Mouse (Mus musculus) neural tube, embryonic 13.5 days (tissue): ENCODE data around the gene Apela. TPM values are rescaled to one million over a fixed set of nuclear protein-coding genes. Genes with fewer than 3 reads are reported as not detected.
A peak's percentile ranks its signal among the peaks of the same experiment; 100 is the strongest.

ENCODE experiments used
- ATAC-seq: fragments of 200-750 bp; cut with Nextera tagmentation; 2 replicates; pipeline ENCODE4 v1.8.0; 2017; ENCODE audit warnings: low read depth, mild to moderate bottlenecking, moderate TSS enrichment, moderate library complexity
- H3K27ac ChIP-seq: fragments of 300-500 bp; sonication (generic); replicated peaks from 2 replicates; pipeline ENCODE4 v1.5.1; 2015; ENCODE audit warnings: moderate library complexity, mild to moderate bottlenecking, inconsistent platforms
- H3K27me3 ChIP-seq: fragments of 300-500 bp; sonication (generic); 2 replicates; pipeline ENCODE4 v1.6.1; 2015; ENCODE audit warnings: mild to moderate bottlenecking, inconsistent platforms
- H3K36me3 ChIP-seq: fragments of 300-500 bp; sonication (generic); 2 replicates; pipeline ENCODE4 v1.6.1; 2015; ENCODE audit warnings: mild to moderate bottlenecking, inconsistent platforms
- H3K4me1 ChIP-seq: fragments of 300-500 bp; sonication (generic); replicated peaks from 2 replicates; pipeline ENCODE4 v1.6.1; 2015; ENCODE audit warnings: inconsistent platforms
- H3K4me2 ChIP-seq: fragments of 300-500 bp; sonication (generic); 2 replicates; pipeline ENCODE4 v1.6.1; 2015; ENCODE audit warnings: inconsistent platforms, mild to moderate bottlenecking, moderate library complexity
- H3K4me3 ChIP-seq: fragments of 300-500 bp; sonication (generic); 2 replicates; pipeline ENCODE4 v1.5.1; 2015; ENCODE audit warnings: mild to moderate bottlenecking, inconsistent platforms
- H3K9ac ChIP-seq: fragments of 300-500 bp; sonication (generic); 2 replicates; pipeline ENCODE4 v1.6.1; 2015; ENCODE audit warnings: moderate library complexity, mild to moderate bottlenecking, inconsistent platforms
- H3K9me3 ChIP-seq: fragments of 300-500 bp; sonication (generic); 2 replicates; pipeline ENCODE4 v1.6.1; 2016; ENCODE audit warnings: inconsistent platforms
- WGBS: fragments of 180-500 bp; shearing (Covaris S2); methylation state at CpG from one replicate; pipeline ENCODE4 v1.1.7; 2015; 5-methylcytosine and 5-hydroxymethylcytosine counted together
- polyA plus RNA-seq: library from polyadenylated mRNA; unstranded; fragments of >200 nt; fragmentation: Nextera tagmentation; extraction: Ambion mirVana; gene quantifications from 2 replicates; pipeline ENCODE4 v1.2.1, GENCODE M21; 2015

Gene Apela
- polyA plus RNA-seq, 1 experiment from 2014 or later: 5.8 TPM

DNA sequence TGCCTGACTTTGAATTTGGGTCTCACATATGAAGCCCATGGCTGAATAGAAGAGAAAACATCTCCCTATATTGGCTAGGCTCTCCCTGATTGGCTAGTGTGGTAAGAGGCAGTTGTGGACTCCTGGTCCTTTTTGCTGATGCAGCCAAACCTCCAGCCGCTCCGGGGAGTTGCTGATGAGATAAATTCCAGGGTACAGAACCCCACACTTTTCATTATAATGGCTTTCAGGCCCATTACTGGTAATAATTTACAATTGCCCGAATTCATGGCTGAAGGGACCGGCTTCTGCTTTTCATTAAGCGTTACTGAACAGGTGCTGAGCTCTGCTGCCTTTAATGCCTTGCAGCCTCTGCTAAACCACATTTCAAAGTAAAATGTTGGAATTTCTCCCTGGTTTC lies 16.8 kb upstream of the Apela start:
- 23% methylated on average over 5 of the region's 5 CpGs for WGBS
- Histone ChIP-seq H3K4me1 (peaks cover 8% of the 10 kb centered on the region; the same call in 1 of the 2 replicates), H3K27ac (no peak overlapping the region), H3K4me3 (no peak overlapping the region), H3K4me2 (no peak overlapping the region), H3K27me3 (no peaks in the 10 kb centered on the region), H3K36me3 (no peaks in the 10 kb centered on the region), H3K9ac (no peak overlapping the region), H3K9me3 (no peaks in the 10 kb centered on the region)
- ATAC-seq: no peak

DNA sequence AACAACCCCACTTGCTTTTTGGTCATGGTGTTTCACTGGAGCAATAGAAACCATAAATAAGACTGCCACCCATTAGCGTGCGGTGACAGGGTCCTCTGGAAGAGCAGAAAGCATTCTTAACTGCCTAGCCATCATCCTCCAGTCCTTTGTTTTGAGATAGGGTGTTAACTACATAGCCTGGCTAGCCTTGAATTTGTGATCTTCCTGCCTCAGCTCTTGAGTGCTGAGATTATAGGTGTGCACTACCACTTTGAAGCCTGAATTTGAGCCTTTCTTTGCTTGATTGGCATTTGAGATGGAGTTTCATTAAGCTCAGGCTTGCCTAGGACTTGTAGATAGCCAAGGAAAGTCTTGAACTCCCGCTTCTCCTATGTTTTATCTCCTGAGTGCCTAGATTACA lies 16.4 kb upstream of the Apela start:
- ATAC-seq: no peak
- Histone ChIP-seq H3K27me3 (no peaks in the 10 kb centered on the region), H3K4me3 (no peak overlapping the region), H3K27ac (no peak overlapping the region), H3K4me1 (peaks cover 8% of the 10 kb centered on the region; the same call in 1 of the 2 replicates), H3K4me2 (no peak overlapping the region), H3K9me3 (no peaks in the 10 kb centered on the region), H3K36me3 (no peaks in the 10 kb centered on the region), H3K9ac (no peak overlapping the region)
- 42% methylated on average over 3 of the region's 3 CpGs for WGBS

DNA sequence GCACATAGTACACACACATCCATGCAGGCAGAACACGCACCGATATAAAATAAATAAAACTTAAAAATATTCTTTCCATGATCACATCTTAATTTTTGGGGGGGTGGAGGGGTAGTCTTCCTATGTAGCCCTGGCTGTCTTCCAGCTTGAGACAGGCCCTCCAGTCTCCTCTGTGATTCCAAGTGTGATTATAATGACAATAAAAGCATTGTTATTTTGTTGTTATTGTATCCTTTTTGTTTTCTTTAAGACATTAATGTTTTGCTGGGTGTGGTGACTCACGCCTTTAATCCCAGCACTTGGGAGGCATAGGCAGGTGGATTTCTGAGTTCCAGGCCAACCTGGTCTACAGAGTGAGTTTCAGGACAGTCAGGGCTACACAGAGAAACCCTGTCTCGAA lies 10.7 kb upstream of the Apela start:
- Histone ChIP-seq H3K4me3 (no peak overlapping the region), H3K9me3 (no peaks in the 10 kb centered on the region), H3K9ac (no peak overlapping the region), H3K4me1 (no peaks in the 10 kb centered on the region), H3K27me3 (no peaks in the 10 kb centered on the region), H3K27ac (no peak overlapping the region), H3K36me3 (no peaks in the 10 kb centered on the region), H3K4me2 (no peak overlapping the region)
- ATAC-seq: no peak
- WGBS: 76% methylated on average over 4 of the region's 4 CpGs

DNA sequence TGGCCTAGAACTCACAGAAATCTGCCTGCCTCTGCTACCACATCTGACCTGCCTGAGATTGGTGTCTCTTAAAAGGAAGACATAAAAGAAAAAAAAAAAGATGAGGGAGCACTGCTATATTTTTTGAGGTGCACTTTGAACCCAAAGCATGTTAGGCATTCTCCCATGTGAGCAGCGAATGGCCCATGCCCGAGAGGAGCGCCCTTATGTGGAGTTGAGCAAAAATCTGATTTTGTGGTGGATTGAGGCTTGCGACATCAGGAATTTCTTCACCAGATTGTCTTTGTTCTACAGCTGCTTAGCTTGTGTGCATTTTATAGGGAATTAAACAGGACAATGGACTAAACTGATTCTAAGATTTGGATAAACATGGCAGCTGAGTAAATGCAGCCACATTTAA lies 10.1 kb upstream of the Apela start:
- WGBS: 94% methylated on average over 4 of the region's 4 CpGs
- Histone ChIP-seq H3K27ac (no peak overlapping the region), H3K9me3 (no peaks in the 10 kb centered on the region), H3K9ac (no peak overlapping the region), H3K36me3 (no peaks in the 10 kb centered on the region), H3K4me2 (no peak overlapping the region), H3K4me3 (no peak overlapping the region), H3K4me1 (no peaks in the 10 kb centered on the region), H3K27me3 (no peaks in the 10 kb centered on the region)
- ATAC-seq: no peak

DNA sequence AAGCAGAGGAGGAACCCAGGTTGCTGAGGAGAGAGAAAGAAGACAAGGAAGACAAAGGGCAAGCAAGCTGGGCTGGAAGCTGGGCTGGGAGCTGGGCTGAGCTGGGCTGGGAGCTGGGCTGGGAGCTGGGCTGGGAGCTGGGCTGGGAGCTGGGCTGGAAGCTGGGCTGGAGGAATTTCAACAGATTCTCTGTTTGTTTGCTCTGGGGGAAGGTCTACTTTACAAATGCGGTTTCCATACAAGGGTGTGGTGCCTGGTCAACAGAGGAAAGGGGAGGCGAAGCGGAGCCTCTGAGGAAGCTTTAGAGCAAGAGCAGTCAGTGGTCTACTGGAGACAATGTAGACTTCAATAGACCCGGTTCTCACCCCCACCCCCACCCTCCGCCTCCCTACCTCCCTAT lies 9.4 kb upstream of the Apela start:
- 32% methylated on average over 5 of the region's 5 CpGs for WGBS
- H3K4me3 ChIP-seq: no peak overlapping the region
- 0 out of 2 replicates have a peak overlapping the region, but pooled peaks have one; percentile 4 for H3K4me2 ChIP-seq
- H3K27ac ChIP-seq: 0 out of 2 replicates have a peak overlapping the region, but pooled peaks have one; percentile 38
- no peaks in the 10 kb centered on the region for H3K9me3 ChIP-seq
- H3K27me3 ChIP-seq: no peaks in the 10 kb centered on the region
- no peak for ATAC-seq
- no peak overlapping the region for H3K9ac ChIP-seq
- H3K4me1 ChIP-seq: no peaks in the 10 kb centered on the region
- no peaks in the 10 kb centered on the region for H3K36me3 ChIP-seq

DNA sequence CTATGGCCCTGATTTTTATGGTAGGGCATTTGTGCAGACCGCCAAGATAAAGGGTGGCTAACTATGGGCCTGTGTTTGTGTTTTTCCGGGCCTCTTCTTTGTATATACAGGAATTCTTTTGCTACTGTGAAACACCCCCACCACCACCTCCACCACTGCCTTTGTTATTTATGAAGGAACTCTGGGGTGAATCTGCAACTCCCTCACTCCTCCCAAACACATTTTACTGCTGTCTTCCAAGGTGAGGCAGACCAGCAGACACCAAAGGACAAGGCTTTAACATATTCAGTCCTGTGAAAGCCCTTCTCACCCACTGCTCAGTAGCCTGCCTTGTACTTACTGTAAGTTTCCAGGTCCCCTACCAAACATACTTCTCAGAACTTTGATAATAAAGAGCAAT lies 3.0 kb downstream of the Apela start:
- Histone ChIP-seq H3K9ac (no peak overlapping the region), H3K27me3 (no peaks in the 10 kb centered on the region), H3K9me3 (no peaks in the 10 kb centered on the region), H3K27ac (no peak overlapping the region), H3K4me3 (no peak overlapping the region), H3K4me1 (peaks cover 37% of the 10 kb centered on the region), H3K4me2 (no peak overlapping the region), H3K36me3 (no peaks in the 10 kb centered on the region)
- ATAC-seq: no peak
- 9% methylated on average over 2 of the region's 2 CpGs for WGBS

DNA sequence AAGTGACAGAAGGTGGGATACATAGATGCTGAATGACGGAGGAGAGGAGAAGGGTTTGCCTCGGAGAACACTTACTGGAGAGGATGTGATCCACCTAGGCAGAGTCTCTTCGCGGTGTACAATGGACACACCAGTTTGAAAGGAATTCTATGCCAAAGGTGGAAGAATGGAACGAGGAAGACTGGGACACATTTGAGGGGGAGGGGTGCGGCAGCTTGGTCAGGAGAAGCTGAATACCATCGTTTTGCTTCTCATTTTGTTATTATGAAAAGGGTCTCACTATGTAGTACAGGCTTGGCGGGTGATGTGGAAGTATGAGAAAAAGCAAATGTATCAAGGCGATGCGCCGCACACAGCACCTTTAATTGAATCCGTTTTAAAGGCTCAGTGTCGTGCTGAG lies 4.1 kb downstream of the Apela start:
- Histone ChIP-seq H3K4me2 (no peak overlapping the region), H3K9me3 (no peaks in the 10 kb centered on the region), H3K4me3 (no peak overlapping the region), H3K36me3 (no peaks in the 10 kb centered on the region), H3K9ac (no peak overlapping the region), H3K4me1 (peaks cover 37% of the 10 kb centered on the region), H3K27me3 (no peaks in the 10 kb centered on the region), H3K27ac (no peak overlapping the region)
- WGBS: 82% methylated on average over 13 of the region's 13 CpGs
- ATAC-seq: no peak

DNA sequence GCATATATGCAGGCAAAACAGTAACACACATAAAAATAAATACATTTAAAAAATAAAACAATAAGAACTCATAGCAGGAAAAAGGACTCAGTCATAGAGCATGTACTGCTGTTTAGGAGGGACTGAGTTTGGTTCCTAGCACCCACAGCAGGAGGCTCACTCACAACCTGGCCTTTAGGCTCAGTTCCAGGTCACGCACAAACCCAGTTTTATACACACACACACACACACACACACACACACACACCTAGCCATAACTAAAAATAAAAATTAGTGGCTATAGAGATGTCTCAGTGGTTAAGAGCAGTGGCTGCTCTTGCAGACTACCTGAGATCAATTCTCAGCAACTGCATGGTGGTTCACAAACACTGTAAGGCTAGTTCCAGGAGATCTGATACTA lies 5.0 kb downstream of the Apela start:
- WGBS: 87% methylated on average over 1 of the region's 1 CpGs
- no peak overlapping the region for H3K4me2 ChIP-seq
- no peak overlapping the region for H3K9ac ChIP-seq
- no peak overlapping the region for H3K4me3 ChIP-seq
- H3K4me1 ChIP-seq: peaks cover 32% of the 10 kb centered on the region
- H3K27ac ChIP-seq: no peak overlapping the region
- no peaks in the 10 kb centered on the region for H3K36me3 ChIP-seq
- no peaks in the 10 kb centered on the region for H3K9me3 ChIP-seq
- H3K27me3 ChIP-seq: no peaks in the 10 kb centered on the region
- no peak for ATAC-seq

DNA sequence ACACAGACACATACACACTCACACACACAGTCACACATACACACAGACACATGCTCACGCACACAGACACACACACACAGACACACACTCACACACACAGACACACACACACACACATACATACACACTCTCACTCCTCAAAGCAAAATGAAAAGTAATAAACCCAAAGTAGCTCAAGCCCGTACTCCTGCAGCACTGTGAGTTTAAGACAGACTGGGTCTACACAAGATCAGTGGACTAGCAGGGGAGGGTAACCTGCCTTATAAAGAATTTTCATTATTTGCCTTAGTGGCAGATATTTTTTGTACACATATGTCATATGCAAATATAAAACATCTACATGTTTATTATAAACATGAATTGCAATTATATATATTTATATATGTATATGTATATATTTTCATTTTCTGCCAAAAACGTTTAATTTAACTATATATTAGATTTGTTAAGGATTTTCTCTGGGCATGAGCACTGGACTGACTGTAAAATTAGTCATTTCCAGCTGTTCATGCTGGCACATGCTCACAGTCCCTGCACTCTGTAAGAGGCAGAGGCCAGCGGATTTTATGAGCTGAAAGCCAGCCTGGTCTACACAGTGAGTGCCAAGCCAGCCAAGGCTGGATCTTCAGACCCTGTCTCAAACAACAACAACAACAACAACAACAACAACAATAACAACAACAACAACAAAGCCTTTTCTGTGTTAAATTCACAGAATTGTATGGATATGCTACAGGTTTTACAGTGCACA lies 6.2 kb downstream of the Apela start:
- H3K27me3 ChIP-seq: no peaks in the 10 kb centered on the region

DNA sequence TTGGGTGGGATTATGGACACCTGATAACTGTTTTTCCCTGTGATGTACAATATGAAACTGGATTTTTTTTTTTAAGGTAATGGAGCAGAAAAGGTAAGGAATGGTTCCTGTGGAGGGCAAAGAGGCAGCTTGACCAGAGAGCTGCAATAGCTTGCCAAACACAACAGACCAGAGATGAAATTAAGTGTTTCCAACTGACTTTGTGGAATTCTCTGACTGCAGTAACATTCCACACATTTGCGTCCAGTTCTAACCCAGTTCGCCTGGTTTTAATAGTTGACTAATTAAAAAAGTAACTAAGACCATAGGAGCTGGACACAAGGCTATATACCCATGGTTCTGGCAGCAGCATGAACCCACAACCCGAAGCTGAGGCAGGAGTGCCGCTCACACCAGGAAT lies 7.4 kb downstream of the Apela start:
- no peak overlapping the region for H3K4me3 ChIP-seq
- WGBS: 87% methylated on average over 4 of the region's 4 CpGs
- no peaks in the 10 kb centered on the region for H3K9me3 ChIP-seq
- H3K4me2 ChIP-seq: no peak overlapping the region
- no peak overlapping the region for H3K9ac ChIP-seq
- ATAC-seq: no peak
- H3K27me3 ChIP-seq: no peaks in the 10 kb centered on the region
- H3K27ac ChIP-seq: no peak overlapping the region
- no peaks in the 10 kb centered on the region for H3K36me3 ChIP-seq
- H3K4me1 ChIP-seq: peaks cover 13% of the 10 kb centered on the region; the same call in 1 of the 2 replicates

More for the DNA sequence above, 6.2 kb downstream of the Apela start:
- no peak overlapping the region for H3K4me2 ChIP-seq
- 79% methylated on average over 4 of the region's 4 CpGs for WGBS
- no peak for ATAC-seq
- H3K4me3 ChIP-seq: no peak overlapping the region
- H3K9me3 ChIP-seq: no peaks in the 10 kb centered on the region
- H3K4me1 ChIP-seq: peaks cover 22% of the 10 kb centered on the region
- H3K27ac ChIP-seq: no peak overlapping the region
- H3K36me3 ChIP-seq: no peaks in the 10 kb centered on the region
- no peak overlapping the region for H3K9ac ChIP-seq

DNA sequence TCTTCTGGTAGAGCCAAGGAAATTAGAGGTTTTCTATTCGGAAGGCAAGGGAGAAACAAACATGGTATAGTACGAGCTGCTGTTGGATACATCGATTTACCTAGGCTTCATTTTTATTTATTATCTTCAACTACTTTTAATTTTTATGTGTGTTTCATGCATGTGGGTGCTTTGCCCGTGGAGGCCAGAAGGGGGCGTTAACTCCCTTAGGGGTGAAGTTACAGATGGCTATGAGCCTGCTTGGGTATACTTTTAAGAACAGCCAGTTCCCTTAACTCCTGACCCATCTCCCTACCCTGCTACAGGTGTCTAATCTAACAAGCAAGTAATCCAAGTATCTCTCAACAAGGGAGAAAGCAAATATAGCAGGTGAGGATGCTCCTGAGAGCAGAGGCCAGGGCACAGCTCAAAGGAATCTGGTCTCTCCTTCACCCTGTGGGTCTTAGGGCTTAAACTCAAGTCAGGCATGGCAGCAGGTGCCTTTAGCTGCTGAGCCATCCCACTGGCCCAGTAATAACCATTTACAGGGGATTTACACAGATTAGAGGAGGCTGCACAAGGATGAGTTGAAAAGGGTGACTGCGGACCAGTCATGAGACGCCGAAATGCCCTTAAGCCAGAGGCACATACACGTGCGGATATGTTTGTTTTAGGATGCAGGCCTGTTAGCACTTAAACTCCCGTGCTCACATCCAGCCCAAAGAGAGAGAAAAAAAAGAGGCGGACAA lies 8.0 kb downstream of the Apela start:
- WGBS: 90% methylated on average over 12 of the region's 12 CpGs

DNA sequence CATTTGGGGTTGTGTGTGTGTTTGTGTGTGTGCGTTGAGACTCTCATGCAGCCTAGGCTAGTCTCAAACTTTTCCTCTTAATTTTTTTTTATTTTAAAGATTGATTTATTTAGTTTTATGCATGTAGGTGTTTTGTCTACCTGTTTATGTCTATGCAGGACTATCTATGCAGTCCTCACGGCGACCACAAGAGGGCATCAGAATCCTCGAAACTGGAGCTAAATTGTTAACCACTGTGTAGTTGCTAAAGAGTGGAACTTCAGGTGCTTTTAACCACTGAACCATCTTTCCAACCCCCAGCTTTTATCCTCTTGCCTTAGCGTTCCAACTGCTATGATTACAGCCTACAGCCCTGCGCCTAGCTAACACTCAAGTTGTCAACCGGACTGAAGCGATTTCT lies 14.7 kb downstream of the Apela start:
- H3K4me3 ChIP-seq: no peak overlapping the region
- ATAC-seq: no peak

More for the DNA sequence above, 8.0 kb downstream of the Apela start:
- ATAC-seq: no peak
- Histone ChIP-seq H3K4me2 (no peak overlapping the region), H3K4me1 (0 out of 2 replicates have a peak, but pooled peaks cover 7% of the 10 kb centered on the region), H3K9me3 (no peaks in the 10 kb centered on the region), H3K9ac (no peak overlapping the region), H3K27me3 (no peaks in the 10 kb centered on the region), H3K36me3 (no peaks in the 10 kb centered on the region), H3K27ac (no peak overlapping the region), H3K4me3 (no peak overlapping the region)

More for the DNA sequence above, 14.7 kb downstream of the Apela start:
- H3K4me2 ChIP-seq: no peak overlapping the region
- WGBS: 47% methylated on average over 8 of the region's 8 CpGs
- no peaks in the 10 kb centered on the region for H3K27me3 ChIP-seq
- H3K9ac ChIP-seq: no peak overlapping the region
- H3K36me3 ChIP-seq: no peaks in the 10 kb centered on the region
- H3K27ac ChIP-seq: no peak overlapping the region
- no peaks in the 10 kb centered on the region for H3K9me3 ChIP-seq
- no peaks in the 10 kb centered on the region for H3K4me1 ChIP-seq
